Mouse (Mus musculus) embryonic fibroblast, embryonic 13.5 days (primary cell): ENCODE results near the gene Acsbg1.

Experiments
- CTCF ChIP-seq: IDR thresholded peaks from 2 replicates; pipeline ENCODE4 v1.5.1; 2011; ENCODE audit warnings: mild to moderate bottlenecking, control low read depth, low read length, moderate library complexity, borderline replicate concordance; ENCODE audit not compliant: insufficient read depth
- POLR2A ChIP-seq: IDR thresholded peaks from 2 replicates; pipeline ENCODE4 v1.6.1; 2011; ENCODE audit warnings: low read depth, mild to moderate bottlenecking, control low read depth, low read length, moderate library complexity

DNA sequence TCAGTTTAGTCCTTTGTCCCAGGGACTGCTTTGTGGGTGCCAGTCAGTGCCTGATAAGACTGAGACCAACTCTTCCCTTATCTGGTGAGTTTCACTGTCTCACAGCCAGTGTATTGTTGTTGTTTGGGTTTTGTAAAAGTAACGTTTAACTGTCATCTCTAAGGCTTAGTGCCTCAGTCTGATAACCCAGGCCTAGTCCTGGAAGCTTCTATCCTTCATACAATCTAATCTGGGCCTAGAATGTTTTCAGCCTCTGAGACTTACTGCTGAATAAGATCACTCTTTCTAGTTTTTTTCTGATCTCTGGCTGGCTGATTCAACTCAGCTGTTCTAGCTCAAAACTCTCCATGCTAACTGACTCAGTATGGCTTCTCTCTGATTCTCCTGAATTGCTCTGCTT is 78.0 kb downstream of the Acsbg1 start:
- TF ChIP-seq CTCF (no peak), POLR2A (no peak)
